Mouse (Mus musculus): ENCODE measurements around the gene Srms. TPM values are rescaled to one million over a fixed set of nuclear protein-coding genes. Genes with fewer than 3 reads are reported as not detected.

The Srms gene
- total and polyA plus RNA-seq, 3 experiments: 0.04 TPM; not detected in 2

DNA sequence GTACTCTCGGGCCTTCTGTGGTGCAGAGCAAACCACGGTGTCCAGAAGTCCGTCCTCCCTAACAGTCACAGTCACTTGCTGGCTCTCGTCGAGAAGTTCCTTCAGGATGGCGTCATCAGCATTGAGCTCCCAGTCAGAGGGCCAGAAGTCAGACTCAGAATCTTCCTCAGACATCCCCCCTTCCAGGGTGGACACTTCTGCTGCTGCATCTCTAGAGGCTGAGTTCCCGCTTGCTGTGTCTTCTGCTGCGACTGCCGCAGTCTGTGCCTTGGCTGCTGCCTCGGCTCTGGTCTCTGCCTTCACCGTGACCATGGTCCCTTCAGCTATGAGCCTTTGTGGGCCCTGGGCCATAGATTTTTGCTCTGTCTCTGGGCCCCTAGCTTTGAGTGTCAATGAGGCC is 21.7 kb upstream of the Srms start (continued):
- TF ChIP-seq POLR2AphosphoS2 (IDR thresholded peaks at IDR 0.05; ENCODE audit: low read length): no peak
- TF ChIP-seq GATA1 (IDR thresholded peaks at IDR 0.05; ENCODE audit: low read depth, low read length): no peak

DNA sequence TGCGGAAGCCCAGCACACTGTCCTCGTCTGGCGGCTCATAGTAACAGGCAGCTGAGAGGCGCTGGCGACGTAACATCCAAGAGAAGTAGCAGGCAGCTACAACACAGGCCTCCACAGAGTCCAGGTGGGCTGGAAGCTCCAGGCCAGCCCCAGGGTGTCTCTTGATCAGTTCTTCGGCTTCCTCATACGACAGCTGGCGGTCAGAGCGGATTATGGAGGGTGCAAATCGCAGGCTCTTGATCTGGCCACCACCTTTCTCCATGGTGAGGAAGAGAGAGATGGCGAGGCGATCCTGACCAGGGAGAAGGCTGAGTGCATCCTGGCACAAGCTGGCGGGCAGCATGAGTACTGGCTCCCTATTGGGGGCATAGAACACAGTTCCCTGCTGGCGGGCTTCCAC is 20.5 kb upstream of the Srms start:
- Histone ChIP-seq H3K79me2 (ENCODE audit: control insufficient read depth, insufficient read depth, low read length, poor library complexity) (no peaks in the 10 kb centered on the region), H3K4me3 (ENCODE audit: control insufficient read depth in 1 of 2, insufficient read depth in 1 of 2, low read depth in 2 of 2, low read length in 2 of 2) (no peak overlapping the region), H3K36me3 (ENCODE audit: control insufficient read depth in 1 of 2, insufficient read depth in 2 of 2, low read length in 2 of 2) (no peaks in the 10 kb centered on the region; a peak in 1 of 4 replicates), H3K9ac (ENCODE audit: control insufficient read depth, low read depth, low read length, poor library complexity, severe bottlenecking) (no peak overlapping the region), H3K27me3 (ENCODE audit: control insufficient read depth in 1 of 2, insufficient read depth in 2 of 2, low read length in 2 of 2) (no peaks in the 10 kb centered on the region), H3K27ac (ENCODE audit: control insufficient read depth, low read depth, low read length) (no peak overlapping the region), H3K9me3 (replicated peaks; ENCODE audit: insufficient read depth, low read length) (no peaks in the 10 kb centered on the region), H3K4me1 (ENCODE audit: control insufficient read depth in 1 of 2, insufficient read depth in 2 of 2, low read length in 2 of 2) (no peaks in the 10 kb centered on the region)
- no peak for DNase-seq (ENCODE audit: low read depth, low spot score)
- TF ChIP-seq ZKSCAN1 (IDR thresholded peaks at IDR 0.05; ENCODE audit: low read depth, low read length): no peak
- TF ChIP-seq ZMIZ1 (IDR thresholded peaks at IDR 0.05; ENCODE audit: low read depth, low read length): no peak
- no peak for TF ChIP-seq POLR2AphosphoS5 (IDR thresholded peaks at IDR 0.05; ENCODE audit: borderline replicate concordance, low read depth, low read length)
- no peak for TF ChIP-seq USF1 (IDR thresholded peaks at IDR 0.05; ENCODE audit: low read depth, low read length)
- no peak for TF ChIP-seq MEF2A (IDR thresholded peaks at IDR 0.05; ENCODE audit: extremely low read depth, insufficient replicate concordance, low read depth, low read length, poor library complexity, severe bottlenecking)
- no peak for TF ChIP-seq UBTF (IDR thresholded peaks at IDR 0.05; ENCODE audit: borderline replicate concordance, insufficient read depth, low read depth, low read length)
- TF ChIP-seq RCOR1 (IDR thresholded peaks at IDR 0.05; ENCODE audit: low read depth, low read length): no peak
- no peak for TF ChIP-seq HCFC1 (IDR thresholded peaks at IDR 0.05; ENCODE audit: low read depth, low read length)
- TF ChIP-seq CHD1 (IDR thresholded peaks at IDR 0.05; ENCODE audit: low read depth, low read length): no peak

GRCm38 (mm10) chr2:181231171-181231570 is 18.2 kb upstream of the Srms start:
- H3K9me3 ChIP-seq (replicated peaks; ENCODE audit: insufficient read depth, low read length): no peaks in the 10 kb centered on the region
- no peaks in the 10 kb centered on the region for H3K79me2 ChIP-seq (ENCODE audit: control insufficient read depth, insufficient read depth, low read length, poor library complexity)
- no peaks in the 10 kb centered on the region for H3K27me3 ChIP-seq (ENCODE audit: control insufficient read depth in 1 of 2, insufficient read depth in 2 of 2, low read length in 2 of 2)
- no peak overlapping the region for H3K9ac ChIP-seq (ENCODE audit: control insufficient read depth, low read depth, low read length, poor library complexity, severe bottlenecking)
- H3K4me3 ChIP-seq (ENCODE audit: control insufficient read depth in 1 of 2, insufficient read depth in 1 of 2, low read depth in 2 of 2, low read length in 2 of 2): no peak overlapping the region
- TF ChIP-seq MAFK (IDR thresholded peaks at IDR 0.05; ENCODE audit: borderline replicate concordance, low read depth, low read length) (no peak), UBTF (IDR thresholded peaks at IDR 0.05; ENCODE audit: borderline replicate concordance, insufficient read depth, low read depth, low read length) (no peak), POLR2A (IDR thresholded peaks at IDR 0.05; ENCODE audit: control insufficient read depth in 1 of 2, insufficient read depth in 1 of 2, low read depth in 1 of 2, low read length in 2 of 2, poor library complexity in 1 of 2) (no peak), MYC (IDR thresholded peaks at IDR 0.05; ENCODE audit: low read depth, low read length) (no peak), SMC3 (IDR thresholded peaks at IDR 0.05; ENCODE audit: low read depth, low read length) (no peak), ZMIZ1 (IDR thresholded peaks at IDR 0.05; ENCODE audit: low read depth, low read length) (no peak), TAL1 (IDR thresholded peaks at IDR 0.05; ENCODE audit: low read length) (no peak), TBP (IDR thresholded peaks at IDR 0.05; ENCODE audit: low read depth, low read length) (no peak), POLR2AphosphoS5 (IDR thresholded peaks at IDR 0.05; ENCODE audit: borderline replicate concordance, low read depth, low read length) (no peak), ETS1 (IDR thresholded peaks at IDR 0.05; ENCODE audit: low read depth, low read length) (no peak), JUND (IDR thresholded peaks at IDR 0.05; ENCODE audit: low read depth, low read length) (no peak), ZC3H11A (IDR thresholded peaks at IDR 0.05; ENCODE audit: low read depth, low read length) (no peak), BHLHE40 (IDR thresholded peaks at IDR 0.05; ENCODE audit: borderline replicate concordance, low read depth, low read length) (no peak), E2F4 (IDR thresholded peaks at IDR 0.05; ENCODE audit: borderline replicate concordance, low read depth, low read length) (no peak), SIN3A (IDR thresholded peaks at IDR 0.05; ENCODE audit: low read length) (no peak), NELFE (IDR thresholded peaks at IDR 0.05; ENCODE audit: low read depth, low read length) (no peak), GABPA (IDR thresholded peaks at IDR 0.05; ENCODE audit: low read depth, low read length) (no peak), MEF2A (IDR thresholded peaks at IDR 0.05; ENCODE audit: extremely low read depth, insufficient replicate concordance, low read depth, low read length, poor library complexity, severe bottlenecking) (no peak), MAX (IDR thresholded peaks at IDR 0.05; ENCODE audit: low read length) (no peak), EP300 (IDR thresholded peaks at IDR 0.05; ENCODE audit: low read depth in 1 of 2, low read length in 2 of 2) (no peak)
- DNase-seq (ENCODE audit: low read depth, low spot score): no peak
- H3K4me1 ChIP-seq (ENCODE audit: control insufficient read depth in 1 of 2, insufficient read depth in 2 of 2, low read length in 2 of 2): no peaks in the 10 kb centered on the region
- H3K36me3 ChIP-seq (ENCODE audit: control insufficient read depth in 1 of 2, insufficient read depth in 2 of 2, low read length in 2 of 2): no peaks in the 10 kb centered on the region; a peak in 1 of 4 replicates
- H3K27ac ChIP-seq (ENCODE audit: control insufficient read depth, low read depth, low read length): no peak overlapping the region

Measured in MEL (cell line).